Mouse (Mus musculus) liver, embryonic 14.5 days (tissue): Measurements from ENCODE around the gene Zfp444. TPM values are rescaled to one million over a fixed set of nuclear protein-coding genes. Genes with fewer than 3 reads are reported as not detected.

Experiments used
- ATAC-seq: fragments of 200-750 bp; cut with Nextera tagmentation; 2 replicates; pipeline ENCODE4 v1.8.0; 2017; ENCODE audit warnings: moderate number of reproducible peaks, mild to moderate bottlenecking, moderate library complexity; ENCODE audit not compliant: insufficient read depth
- DNase-seq, 3 experiments: peaks; one replicate each; pipeline ENCODE4 v3.0.0-alpha.2; 2012 to 2013; ENCODE audit warnings: low read depth in 3 of 3, low spot score in 3 of 3
- H3K27ac ChIP-seq: fragments of 300-500 bp; sonication (generic); 2 replicates; pipeline ENCODE4 v1.5.1; 2014; ENCODE audit warnings: moderate library complexity, mild to moderate bottlenecking, control low read depth, inconsistent platforms
- H3K27me3 ChIP-seq: fragments of 300-500 bp; sonication (generic); 2 replicates; pipeline ENCODE4 v1.6.1; 2014; ENCODE audit warnings: mild to moderate bottlenecking, low read length, moderate library complexity; ENCODE audit not compliant: control insufficient read depth, insufficient read depth
- H3K36me3 ChIP-seq: fragments of 300-500 bp; sonication (generic); replicated peaks from 2 replicates; pipeline ENCODE4 v1.6.1; 2014; ENCODE audit warnings: low read depth; ENCODE audit not compliant: control insufficient read depth, insufficient read depth
- H3K4me1 ChIP-seq, 2 experiments: fragments of 200-500 bp in 1 of 2; fragments of 300-500 bp in 1 of 2; sonication (generic) in 1 of 2; replicated peaks; 2 replicates each; pipeline ENCODE4 v1.6.1; 2012 to 2014; ENCODE audit warnings: antibody characterized with exemption in 1 of 2, inconsistent platforms in 1 of 2, low read length in 1 of 2; ENCODE audit not compliant: control insufficient read depth in 2 of 2, insufficient read depth in 2 of 2
- H3K4me2 ChIP-seq: fragments of 300-500 bp; sonication (generic); 2 replicates; pipeline ENCODE4 v1.6.1; 2014; ENCODE audit warnings: low read depth, mild to moderate bottlenecking, control low read depth, moderate library complexity
- H3K4me3 ChIP-seq, 2 experiments: fragments of 200-500 bp in 1 of 2; fragments of 300-500 bp in 1 of 2; sonication (generic) in 1 of 2; 2 replicates each; pipeline ENCODE4 v1.5.1; 2012 to 2014; ENCODE audit warnings: low read depth in 2 of 2, low read length in 2 of 2, mild to moderate bottlenecking in 2 of 2, control low read depth in 1 of 2, inconsistent platforms in 1 of 2, moderate library complexity in 1 of 2; ENCODE audit not compliant: insufficient read depth in 1 of 2
- H3K9ac ChIP-seq: fragments of 300-500 bp; sonication (generic); replicated peaks from 2 replicates; pipeline ENCODE4 v1.6.1; 2014; ENCODE audit warnings: mild to moderate bottlenecking, control low read depth, moderate library complexity
- H3K9me3 ChIP-seq: fragments of 300-500 bp; sonication (generic); 2 replicates; pipeline ENCODE4 v1.6.1; 2016; ENCODE audit warnings: low read length, mixed read lengths; ENCODE audit not compliant: control insufficient read depth
- CTCF ChIP-seq: IDR thresholded peaks from 2 replicates; pipeline ENCODE4 v1.5.1; 2016; ENCODE audit warnings: antibody characterized with exemption, low read depth, control low read depth
- EP300 ChIP-seq: IDR thresholded peaks from 2 replicates; pipeline ENCODE4 v1.6.1; 2016; ENCODE audit warnings: antibody characterized with exemption, low read depth
- WGBS: fragments of 180-500 bp; shearing (Covaris S2); extraction: QIAGEN DNeasy Blood & Tissue Kit; methylation state at CpG from one replicate; pipeline ENCODE4 v1.1.7; 2014; ENCODE audit not compliant: insufficient replicate concordance; 5-methylcytosine and 5-hydroxymethylcytosine counted together
- polyA plus RNA-seq, 2 experiments: library from polyadenylated mRNA; depleted of rRNA in 1 of 2; stranded (reverse) in 1 of 2; unstranded in 1 of 2; fragments of >200 nt; fragmentation: Nextera tagmentation in 1 of 2; extraction: Ambion mirVana in 1 of 2; gene quantifications; 2 replicates each; pipeline versions ENCODE4 v1.2.1 to v1.2.3; 2012 to 2014

Zfp444 gene
- polyA plus RNA-seq (2012; rRNA removed) (10.1 and 13.8 TPM in 2 replicates), polyA plus RNA-seq (2014; fragmentation: Nextera tagmentation; extraction: Ambion mirVana) (15.0 and 16.3 TPM in 2 replicates)

DNA sequence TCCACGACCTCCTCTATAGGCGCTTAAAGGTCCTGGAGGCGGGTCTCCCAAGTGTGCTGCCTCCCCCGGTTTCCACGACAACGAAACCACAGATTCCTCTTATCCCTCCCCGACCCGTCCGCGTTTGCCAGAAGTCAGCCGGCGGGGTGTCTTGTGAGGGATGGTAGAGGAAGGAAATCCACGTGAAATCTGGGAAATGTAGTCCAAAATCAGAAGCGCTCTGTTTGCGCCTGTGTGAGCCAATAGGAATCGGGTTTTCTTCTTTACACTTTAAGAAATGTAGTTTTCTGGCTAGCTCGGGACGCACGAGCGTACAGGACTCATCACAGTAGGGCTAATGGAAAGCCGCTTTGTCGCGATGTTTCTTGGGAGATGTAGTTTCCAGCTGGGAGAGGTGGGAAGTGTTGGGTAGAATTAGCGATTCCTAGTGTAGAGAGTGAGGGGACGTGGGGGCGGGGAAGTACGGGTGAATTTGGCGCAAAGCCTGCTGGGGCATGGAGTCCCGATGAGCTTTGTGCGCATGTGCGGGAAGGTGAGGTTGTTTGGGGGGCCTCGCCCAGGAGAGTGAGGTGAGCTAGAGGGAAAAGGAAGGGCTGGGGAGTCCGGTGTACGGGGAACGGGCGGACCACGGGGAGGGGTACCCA, at the start of gene Zfp444:
TSS of gene Zfp444 (plus strand) at position 221 of the 644 bp plus-strand sequence.
- DNase-seq (peak; percentile 84 to 89 (median 84)), ATAC-seq (peak; percentile 84)
- TF ChIP-seq CTCF (no peak), EP300 (no peak)
- peak within 1 kb of the TSS; percentile 80 for H3K4me2 ChIP-seq
- H3K4me1 ChIP-seq: peaks cover 4 to 24% of the 10 kb centered on the region in 2 experiments
- H3K9ac ChIP-seq: peak within 1 kb of the TSS; percentile 84
- WGBS: under 1% methylated on average over 37 of the region's 37 CpGs
- no peaks in the 10 kb centered on the region for H3K9me3 ChIP-seq
- no peaks in the 10 kb centered on the region for H3K36me3 ChIP-seq
- no peaks in the 10 kb centered on the region for H3K27me3 ChIP-seq
- peak within 1 kb of the TSS; percentile 68 to 93 for H3K4me3 ChIP-seq
- peak within 1 kb of the TSS; percentile 58 for H3K27ac ChIP-seq

- Histone ChIP-seq H3K36me3 (no peaks in the 10 kb centered on the region), H3K27ac (no peak overlapping the region), H3K9ac (no peak overlapping the region), H3K27me3 (no peaks in the 10 kb centered on the region), H3K4me1 (peaks cover 0 to 3% of the 10 kb centered on the region in 2 experiments; a peak in 1 of 4 replicates), H3K4me2 (no peak overlapping the region), H3K9me3 (no peaks in the 10 kb centered on the region), H3K4me3 (no peak overlapping the region)
- peak; percentile 50 to 63 (median 53) for DNase-seq
- ATAC-seq: peak; percentile 49; the same call in 1 of the 2 replicates
- TF ChIP-seq EP300 (no peak), CTCF (peak; percentile 92)
- WGBS: 23% methylated on average over 7 of the region's 7 CpGs
These were observed 45.2 kb upstream of the Zfp444 start for GRCm38 (mm10) chr7:6126690-6127448.

DNA sequence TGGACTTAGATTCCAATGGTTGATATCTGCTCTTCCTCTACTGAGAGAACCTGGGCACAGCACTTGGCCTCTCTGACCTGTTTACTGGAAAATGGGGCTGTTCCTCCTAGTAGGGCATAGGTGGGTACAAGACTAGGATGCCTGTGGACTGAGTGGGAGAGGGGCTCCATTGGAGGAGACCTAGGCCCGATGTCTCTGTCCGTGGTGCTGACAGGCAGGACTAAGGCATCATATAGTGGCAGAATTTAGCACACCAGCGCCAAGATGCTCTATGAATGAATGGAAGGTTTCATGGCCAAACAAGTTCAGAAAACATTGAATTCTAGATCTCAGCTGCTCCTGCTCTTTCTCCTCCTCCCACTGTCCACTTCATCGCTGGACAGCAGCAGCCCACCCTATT, 41.7 kb upstream of the Zfp444 start:
- Histone ChIP-seq H3K4me2 (no peak overlapping the region), H3K27me3 (no peaks in the 10 kb centered on the region), H3K4me3 (no peak overlapping the region), H3K27ac (no peak overlapping the region), H3K9me3 (no peaks in the 10 kb centered on the region), H3K4me1 (peaks cover 0 to 3% of the 10 kb centered on the region in 2 experiments; a peak in 1 of 4 replicates), H3K36me3 (peaks cover 2% of the 10 kb centered on the region; the same call in 1 of the 2 replicates), H3K9ac (no peak overlapping the region)
- no peak for DNase-seq
- 42% methylated on average over 4 of the region's 4 CpGs for WGBS
- ATAC-seq: no peak
- TF ChIP-seq EP300 (no peak), CTCF (no peak)

DNA sequence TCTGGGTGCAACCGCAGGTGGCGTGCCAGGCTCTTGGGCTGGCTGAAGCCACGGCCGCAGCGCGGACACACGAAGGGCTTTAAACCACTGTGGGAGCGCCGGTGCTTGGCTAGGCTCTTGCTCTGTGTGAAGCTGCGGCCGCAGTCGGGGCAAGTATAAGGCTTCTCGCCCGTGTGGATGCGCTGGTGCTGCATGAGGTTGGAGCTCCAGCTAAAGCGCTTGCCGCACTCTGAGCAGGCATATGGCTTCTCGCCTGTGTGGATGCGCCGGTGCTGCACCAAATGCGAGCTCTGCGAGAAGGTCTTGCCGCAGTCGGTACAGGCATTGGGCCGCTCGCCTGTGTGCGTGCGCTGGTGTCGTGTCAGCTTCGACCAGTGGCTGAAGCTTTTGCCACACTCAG, 39.4 kb upstream of the Zfp444 start:
- H3K4me2 ChIP-seq: no peak overlapping the region
- no peaks in the 10 kb centered on the region for H3K27me3 ChIP-seq
- no peak overlapping the region for H3K9ac ChIP-seq
- no peak for TF ChIP-seq EP300
- no peak for TF ChIP-seq CTCF
- H3K36me3 ChIP-seq: peaks cover 2% of the 10 kb centered on the region; the same call in 1 of the 2 replicates
- ATAC-seq: no peak
- H3K4me3 ChIP-seq: no peak overlapping the region
- H3K9me3 ChIP-seq: no peaks in the 10 kb centered on the region
- DNase-seq: no peak
- peaks cover 0 to 3% of the 10 kb centered on the region in 2 experiments; a peak in 1 of 4 replicates for H3K4me1 ChIP-seq
- WGBS: 86% methylated on average over 30 of the region's 30 CpGs
- H3K27ac ChIP-seq: no peak overlapping the region

DNA sequence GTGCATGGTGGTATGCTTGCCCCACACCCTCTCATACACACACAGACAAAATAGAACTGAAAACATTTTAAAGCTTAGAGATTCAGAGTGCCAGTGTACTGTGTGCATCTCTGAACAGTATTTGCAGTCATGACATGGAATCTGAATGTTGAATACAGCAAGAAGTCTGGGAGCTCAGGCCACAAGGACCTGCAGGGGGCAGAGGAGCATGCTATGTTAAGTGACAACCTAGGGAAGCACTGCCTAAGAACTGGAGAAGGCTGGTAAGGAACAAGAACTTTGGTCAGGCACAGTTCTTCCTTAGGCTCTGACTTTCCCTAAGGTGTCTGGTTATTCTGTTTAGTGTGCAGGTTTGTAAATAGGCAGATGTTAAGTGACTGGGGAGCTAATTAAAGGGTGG, 35.5 kb upstream of the Zfp444 start:
- ATAC-seq (no peak), DNase-seq (no peak)
- peaks cover 2% of the 10 kb centered on the region; the same call in 1 of the 2 replicates for H3K36me3 ChIP-seq
- no peaks in the 10 kb centered on the region for H3K9me3 ChIP-seq
- no peaks in the 10 kb centered on the region for H3K4me1 ChIP-seq
- H3K4me3 ChIP-seq: no peak overlapping the region
- H3K27me3 ChIP-seq: no peaks in the 10 kb centered on the region
- TF ChIP-seq CTCF (no peak; the same call in 1 of the 2 replicates), EP300 (no peak)
- no peak overlapping the region for H3K27ac ChIP-seq
- H3K9ac ChIP-seq: no peak overlapping the region
- no peak overlapping the region for H3K4me2 ChIP-seq
